Mouse (Mus musculus): ENCODE results near the gene Psmb2. TPM values are rescaled to one million over a fixed set of nuclear protein-coding genes. Genes with fewer than 3 reads are reported as not detected.
A peak's percentile ranks its signal among the peaks of the same experiment; 100 is the strongest.

The Psmb2 gene
- total RNA-seq (2012; rRNA removed) = 201 and 224 TPM in 2 replicates
- 100 to 1,000 TPM in 1 of 2 experiments, not detected in 1; 433 TPM for polyA plus RNA-seq (2012; ENCODE audit: insufficient read depth in 1 of 2, insufficient read length in 2 of 2, low read depth in 1 of 2, low replicate concordance in 2 of 2, missing spikeins in 1 of 2)

DNA sequence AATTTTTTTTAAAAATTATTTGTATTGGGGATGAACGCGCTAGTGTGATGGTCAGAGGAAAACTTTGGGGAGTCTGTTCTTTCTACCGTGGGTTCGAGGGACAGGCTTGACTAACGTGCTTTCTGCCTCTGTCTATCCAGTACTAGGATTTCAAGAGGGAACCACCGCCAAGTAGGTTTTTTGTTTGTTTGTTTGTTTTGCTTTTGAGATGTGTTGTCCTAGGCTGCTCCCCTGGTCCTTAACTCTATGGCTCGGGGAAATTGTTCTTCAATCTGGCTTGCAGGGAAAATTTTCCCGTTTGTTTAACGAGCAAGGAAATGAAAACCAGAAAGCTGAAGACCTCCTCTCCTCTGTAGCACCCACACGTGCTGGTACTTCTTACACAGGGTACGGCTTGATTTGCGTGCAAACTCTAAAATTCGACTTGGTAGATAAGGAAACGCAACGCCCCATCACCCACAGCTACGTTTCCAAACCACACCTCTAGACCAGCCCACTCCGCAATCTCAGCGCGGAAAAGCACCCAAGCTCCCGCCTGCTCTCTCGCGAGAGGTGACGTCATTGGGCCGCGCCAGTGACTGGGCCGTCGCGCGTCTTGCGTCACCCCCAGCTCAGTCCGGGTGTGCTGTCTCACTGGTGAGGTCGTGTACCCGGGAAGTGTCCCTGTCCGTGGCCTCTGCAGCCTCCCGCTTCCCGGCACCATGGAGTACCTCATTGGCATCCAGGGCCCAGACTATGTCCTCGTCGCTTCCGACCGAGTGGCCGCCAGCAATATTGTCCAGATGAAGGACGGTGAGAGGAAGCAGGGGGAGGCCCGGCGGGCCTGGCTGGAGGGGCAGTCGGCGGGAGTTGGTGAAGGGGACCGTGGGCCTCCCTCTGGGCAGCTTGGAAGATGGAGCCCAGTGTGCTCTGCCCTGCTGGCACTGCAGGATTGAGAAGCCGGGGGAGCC lies at the start of gene Psmb2:
TSS of gene Psmb2 (plus strand) at position 577 of the 950 bp plus-strand sequence.
- Histone ChIP-seq H3K27me3 (ENCODE audit: control insufficient read depth in 1 of 2, insufficient read depth in 2 of 2, low read length in 2 of 2) (no peaks in the 10 kb centered on the region; a peak in 1 of 4 replicates), H3K79me2 (ENCODE audit: control insufficient read depth, insufficient read depth, low read length, poor library complexity) (peaks cover 36% of the 10 kb centered on the region), H3K9ac (ENCODE audit: control insufficient read depth, low read depth, low read length, poor library complexity, severe bottlenecking) (peak within 1 kb of the TSS; percentile 96), H3K9me3 (replicated peaks; ENCODE audit: insufficient read depth, low read length) (no peaks in the 10 kb centered on the region), H3K27ac (ENCODE audit: control insufficient read depth, low read depth, low read length) (peak within 1 kb of the TSS; percentile 70), H3K4me3 (ENCODE audit: control insufficient read depth in 1 of 2, insufficient read depth in 1 of 2, low read depth in 2 of 2, low read length in 2 of 2) (peak within 1 kb of the TSS; percentile 62 to 96), H3K4me1 (ENCODE audit: control insufficient read depth in 1 of 2, insufficient read depth in 2 of 2, low read length in 2 of 2) (peaks cover 2 to 19% of the 10 kb centered on the region in 2 experiments; a peak in 2 of 4 replicates), H3K36me3 (ENCODE audit: control insufficient read depth in 1 of 2, insufficient read depth in 2 of 2, low read length in 2 of 2) (peaks cover 0 to 26% of the 10 kb centered on the region in 2 experiments; a peak in 2 of 4 replicates)
- peak; percentile 99 for DNase-seq (ENCODE audit: low read depth, low spot score)
- 0 out of 2 replicates have a peak, but pooled peaks have one; percentile 73 for TF ChIP-seq UBTF (IDR thresholded peaks at IDR 0.05; ENCODE audit: borderline replicate concordance, insufficient read depth, low read depth, low read length)
- peak; percentile 78; the same call in 1 of the 2 replicates for TF ChIP-seq ELF1 (IDR thresholded peaks at IDR 0.05; ENCODE audit: low read depth, low read length)
- no peak for TF ChIP-seq CHD1 (IDR thresholded peaks at IDR 0.05; ENCODE audit: low read depth, low read length)
- no peak; the same call in 1 of the 2 replicates for TF ChIP-seq KAT2A (conservative IDR thresholded peaks at IDR 0.05; ENCODE audit: low read depth, low read length)
- no peak for TF ChIP-seq MAZ (IDR thresholded peaks at IDR 0.05; ENCODE audit: low read depth, low read length)
- no peak for TF ChIP-seq ZNF384 (IDR thresholded peaks at IDR 0.05; ENCODE audit: low read depth, low read length)
- TF ChIP-seq SMC3 (IDR thresholded peaks at IDR 0.05; ENCODE audit: low read depth, low read length) = no peak
- TF ChIP-seq MXI1 (IDR thresholded peaks at IDR 0.05; ENCODE audit: low read depth, low read length) = peak; percentile 98
- no peak for TF ChIP-seq ZKSCAN1 (IDR thresholded peaks at IDR 0.05; ENCODE audit: low read depth, low read length)
- TF ChIP-seq EP300 (IDR thresholded peaks at IDR 0.05; ENCODE audit: low read depth in 1 of 2, low read length in 2 of 2) = 0 out of 4 replicates have a peak, but pooled peaks of 1 of the 2 experiments have one; percentile 26
- peak; percentile 89 for TF ChIP-seq NELFE (IDR thresholded peaks at IDR 0.05; ENCODE audit: low read depth, low read length)
- TF ChIP-seq MAX (IDR thresholded peaks at IDR 0.05; ENCODE audit: low read length) = peak; percentile 93
- TF ChIP-seq MEF2A (IDR thresholded peaks at IDR 0.05; ENCODE audit: extremely low read depth, insufficient replicate concordance, low read depth, low read length, poor library complexity, severe bottlenecking) = no peak
- peak; percentile 94 for TF ChIP-seq RCOR1 (IDR thresholded peaks at IDR 0.05; ENCODE audit: low read depth, low read length)
- TF ChIP-seq TBP (IDR thresholded peaks at IDR 0.05; ENCODE audit: low read depth, low read length) = peak; percentile 90
- TF ChIP-seq ZMIZ1 (IDR thresholded peaks at IDR 0.05; ENCODE audit: low read depth, low read length) = no peak
- TF ChIP-seq RAD21 (IDR thresholded peaks at IDR 0.05; ENCODE audit: low read depth, low read length) = no peak
- TF ChIP-seq TCF12 (IDR thresholded peaks at IDR 0.05; ENCODE audit: low read depth, low read length) = peak; percentile 61; the same call in 1 of the 2 replicates
- no peak for TF ChIP-seq USF1 (IDR thresholded peaks at IDR 0.05; ENCODE audit: low read depth, low read length)
- peak; percentile 89 for TF ChIP-seq GATA1 (IDR thresholded peaks at IDR 0.05; ENCODE audit: low read depth, low read length)
- TF ChIP-seq NRF1 (IDR thresholded peaks at IDR 0.05; ENCODE audit: insufficient read depth, low read depth, low read length, poor library complexity, severe bottlenecking) = no peak
- peak; percentile 76; the same call in 1 of the 2 replicates for TF ChIP-seq POLR2AphosphoS5 (IDR thresholded peaks at IDR 0.05; ENCODE audit: borderline replicate concordance, low read depth, low read length)
- no peak for TF ChIP-seq JUND (IDR thresholded peaks at IDR 0.05; ENCODE audit: low read depth, low read length)
- TF ChIP-seq MAFK (IDR thresholded peaks at IDR 0.05; ENCODE audit: borderline replicate concordance, low read depth, low read length) = no peak
- TF ChIP-seq MYC (IDR thresholded peaks at IDR 0.05; ENCODE audit: low read depth, low read length) = peak; percentile 89
- TF ChIP-seq HCFC1 (IDR thresholded peaks at IDR 0.05; ENCODE audit: low read depth, low read length) = peak; percentile 95
- no peak for TF ChIP-seq GABPA (IDR thresholded peaks at IDR 0.05; ENCODE audit: low read depth, low read length)
- TF ChIP-seq MYB (IDR thresholded peaks at IDR 0.05; ENCODE audit: low read depth, low read length) = no peak
- TF ChIP-seq POLR2AphosphoS2 (IDR thresholded peaks at IDR 0.05; ENCODE audit: low read length) = peak; percentile 90
- peak; percentile 100 for TF ChIP-seq CHD2 (IDR thresholded peaks at IDR 0.05; ENCODE audit: low read length)
- peak; percentile 71; the same call in 1 of the 2 replicates for TF ChIP-seq ETS1 (IDR thresholded peaks at IDR 0.05; ENCODE audit: low read depth, low read length)
- no peak for TF ChIP-seq E2F4 (IDR thresholded peaks at IDR 0.05; ENCODE audit: borderline replicate concordance, low read depth, low read length)
- peak; percentile 94 for TF ChIP-seq SIN3A (IDR thresholded peaks at IDR 0.05; ENCODE audit: low read length)
- no peak for TF ChIP-seq CTCF (IDR thresholded peaks at IDR 0.05 in 2 of 3, conservative IDR thresholded peaks at IDR 0.05 in 1 of 3; ENCODE audit: control insufficient read depth in 1 of 3, insufficient read depth in 1 of 3, low read depth in 2 of 3, low read length in 3 of 3, poor library complexity in 1 of 3, severe bottlenecking in 1 of 3)

Measured in MEL (cell line).